Mouse (Mus musculus): Measurements from ENCODE around the gene Plxdc1. TPM values are rescaled to one million over a fixed set of nuclear protein-coding genes. Genes with fewer than 3 reads are reported as not detected.

Gene Plxdc1
- polyA plus RNA-seq, 1 experiment from 2014 or later: 0.53 TPM

DNA sequence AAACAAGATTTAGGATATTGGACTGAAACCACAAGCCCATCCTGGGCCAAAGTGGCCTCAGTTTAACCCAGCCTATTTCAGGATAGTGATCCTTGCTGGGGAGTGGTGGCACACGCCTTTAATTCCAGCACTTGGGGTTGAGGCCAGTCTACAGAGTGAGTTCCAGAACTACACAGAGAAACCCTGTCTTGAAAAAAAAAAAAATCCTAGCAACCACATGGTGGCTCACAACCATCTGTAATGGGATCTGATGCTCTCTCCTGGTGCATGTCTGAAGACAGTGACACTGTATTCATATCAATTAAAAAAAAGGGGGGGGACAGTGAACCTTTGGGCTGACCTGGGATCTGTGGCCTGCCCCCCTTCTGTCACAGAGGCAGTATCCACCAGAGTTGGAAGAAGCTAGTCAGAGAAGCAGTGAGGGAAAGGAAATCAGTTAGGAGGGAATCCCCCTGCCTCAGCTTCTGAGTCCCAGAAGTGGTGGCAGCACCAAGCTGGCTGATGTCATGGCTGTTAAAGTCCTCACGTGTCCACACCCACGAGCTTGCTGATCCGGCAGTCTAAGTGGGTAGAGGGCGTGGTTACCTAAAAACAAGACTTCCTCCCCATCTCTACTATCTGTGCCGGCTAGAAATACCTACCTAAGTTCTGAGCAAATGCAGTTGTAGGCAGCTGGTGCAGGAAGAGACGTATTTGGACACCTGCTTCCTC is 12.8 kb upstream of the Plxdc1 start:
- H3K4me2 ChIP-seq: no peak overlapping the region
- H3K4me1 ChIP-seq (ENCODE audit: insufficient read depth): 0 out of 2 replicates have a peak, but pooled peaks cover 9% of the 10 kb centered on the region
- DNase-seq: no peak
- no peak for ATAC-seq (ENCODE audit: insufficient read depth)
- no peaks in the 10 kb centered on the region for H3K9me3 ChIP-seq (ENCODE audit: low read depth, low read length)
- TF ChIP-seq CTCF (IDR thresholded peaks at IDR 0.05; ENCODE audit: low read depth): no peak
- 0 out of 2 replicates have a peak, but pooled peaks cover 2% of the 10 kb centered on the region for H3K36me3 ChIP-seq (ENCODE audit: insufficient read depth)
- no peak overlapping the region for H3K27ac ChIP-seq (ENCODE audit: low read depth)
- no peak overlapping the region for H3K9ac ChIP-seq
- H3K4me3 ChIP-seq (ENCODE audit: low read depth, low read length): no peak overlapping the region
- WGBS: 47% methylated on average over 7 of the region's 7 CpGs
- H3K27me3 ChIP-seq (ENCODE audit: insufficient read depth, low read length): peaks cover 16% of the 10 kb centered on the region; the same call in 1 of the 2 replicates

GRCm38 (mm10) chr11:97998074-97998793 is 12.0 kb upstream of the Plxdc1 start:
- no peaks in the 10 kb centered on the region for H3K36me3 ChIP-seq (ENCODE audit: insufficient read depth)
- no peak for TF ChIP-seq CTCF (IDR thresholded peaks at IDR 0.05; ENCODE audit: low read depth)
- H3K27me3 ChIP-seq (ENCODE audit: insufficient read depth, low read length): peaks cover 16% of the 10 kb centered on the region; the same call in 1 of the 2 replicates
- H3K4me2 ChIP-seq: no peak overlapping the region
- H3K4me3 ChIP-seq (ENCODE audit: low read depth, low read length): no peak overlapping the region
- H3K9me3 ChIP-seq (ENCODE audit: low read depth, low read length): no peaks in the 10 kb centered on the region
- WGBS: 73% methylated on average over 11 of the region's 11 CpGs
- no peak for DNase-seq
- ATAC-seq (ENCODE audit: insufficient read depth): no peak
- no peak overlapping the region for H3K27ac ChIP-seq (ENCODE audit: low read depth)
- H3K4me1 ChIP-seq (ENCODE audit: insufficient read depth): 0 out of 2 replicates have a peak, but pooled peaks cover 9% of the 10 kb centered on the region
- no peak overlapping the region for H3K9ac ChIP-seq

- DNase-seq: no peak
- Histone ChIP-seq H3K4me2 (no peak overlapping the region), H3K36me3 (ENCODE audit: insufficient read depth) (no peaks in the 10 kb centered on the region), H3K4me3 (ENCODE audit: low read depth, low read length) (no peak overlapping the region), H3K9ac (no peak overlapping the region), H3K27ac (ENCODE audit: low read depth) (no peak overlapping the region), H3K9me3 (ENCODE audit: low read depth, low read length) (no peaks in the 10 kb centered on the region), H3K4me1 (ENCODE audit: insufficient read depth) (0 out of 2 replicates have a peak, but pooled peaks cover 9% of the 10 kb centered on the region), H3K27me3 (ENCODE audit: insufficient read depth, low read length) (peaks cover 16% of the 10 kb centered on the region; the same call in 1 of the 2 replicates)
- no peak for TF ChIP-seq CTCF (IDR thresholded peaks at IDR 0.05; ENCODE audit: low read depth)
- ATAC-seq (ENCODE audit: insufficient read depth): no peak
- WGBS: 74% methylated on average over 8 of the region's 8 CpGs
These were observed 11.2 kb upstream of the Plxdc1 start for GRCm38 (mm10) chr11:97997387-97997960.

GRCm38 (mm10) chr11:97996691-97997090 is 10.4 kb upstream of the Plxdc1 start:
- no peak overlapping the region for H3K4me3 ChIP-seq (ENCODE audit: low read depth, low read length)
- H3K4me1 ChIP-seq (ENCODE audit: insufficient read depth): 0 out of 2 replicates have a peak, but pooled peaks cover 9% of the 10 kb centered on the region
- peaks cover 9% of the 10 kb centered on the region; the same call in 1 of the 2 replicates for H3K27me3 ChIP-seq (ENCODE audit: insufficient read depth, low read length)
- no peaks in the 10 kb centered on the region for H3K36me3 ChIP-seq (ENCODE audit: insufficient read depth)
- WGBS: 62% methylated on average over 1 of the region's 1 CpGs
- DNase-seq (no peak), ATAC-seq (ENCODE audit: insufficient read depth) (no peak)
- H3K4me2 ChIP-seq: no peak overlapping the region
- TF ChIP-seq CTCF (IDR thresholded peaks at IDR 0.05; ENCODE audit: low read depth): no peak
- no peak overlapping the region for H3K9ac ChIP-seq
- no peaks in the 10 kb centered on the region for H3K9me3 ChIP-seq (ENCODE audit: low read depth, low read length)
- no peak overlapping the region for H3K27ac ChIP-seq (ENCODE audit: low read depth)

- peak; percentile 60 for TF ChIP-seq CTCF (IDR thresholded peaks at IDR 0.05; ENCODE audit: low read depth)
- Histone ChIP-seq H3K4me3 (ENCODE audit: low read depth, low read length) (peak within 1 kb of the TSS; percentile 51), H3K4me2 (peak within 1 kb of the TSS; percentile 95), H3K9ac (peak within 1 kb of the TSS; percentile 49), H3K27me3 (ENCODE audit: insufficient read depth, low read length) (peaks cover 1% of the 10 kb centered on the region; the same call in 1 of the 2 replicates), H3K27ac (ENCODE audit: low read depth) (peak within 1 kb of the TSS; percentile 42; the same call in 1 of the 2 replicates), H3K36me3 (ENCODE audit: insufficient read depth) (no peaks in the 10 kb centered on the region), H3K9me3 (ENCODE audit: low read depth, low read length) (no peaks in the 10 kb centered on the region), H3K4me1 (ENCODE audit: insufficient read depth) (0 out of 2 replicates have a peak, but pooled peaks cover 9% of the 10 kb centered on the region)
- peak; percentile 78 for DNase-seq
- 1% methylated on average over 26 of the region's 26 CpGs for WGBS
- peak; percentile 73; the same call in 1 of the 2 replicates for ATAC-seq (ENCODE audit: insufficient read depth)
These were observed 9.5 kb upstream of the Plxdc1 start, which contains the start of gene Arl5c for GRCm38 (mm10) chr11:97995564-97996288. Gene Arl5c, minus strand, starts transcription at chr11:97996181.

- Histone ChIP-seq H3K4me2 (peak overlapping the region; percentile 95), H3K4me1 (ENCODE audit: insufficient read depth) (0 out of 2 replicates have a peak, but pooled peaks cover 9% of the 10 kb centered on the region), H3K27me3 (ENCODE audit: insufficient read depth, low read length) (no peaks in the 10 kb centered on the region), H3K36me3 (ENCODE audit: insufficient read depth) (no peaks in the 10 kb centered on the region), H3K4me3 (ENCODE audit: low read depth, low read length) (peak overlapping the region; percentile 51), H3K27ac (ENCODE audit: low read depth) (no peak overlapping the region), H3K9ac (no peak overlapping the region), H3K9me3 (ENCODE audit: low read depth, low read length) (no peaks in the 10 kb centered on the region)
- DNase-seq (peak; percentile 79), ATAC-seq (ENCODE audit: insufficient read depth) (peak; percentile 28)
- 10% methylated on average over 13 of the region's 13 CpGs for WGBS
- peak; percentile 85 for TF ChIP-seq CTCF (IDR thresholded peaks at IDR 0.05; ENCODE audit: low read depth)
These were observed 8.4 kb upstream of the Plxdc1 start for GRCm38 (mm10) chr11:97994539-97995100.
